Mouse (Mus musculus) brain, adult 2 months (tissue): ENCODE measurements around the gene Sec13.

Experiments
- DNase-seq: peaks from one replicate; pipeline ENCODE4 v3.0.0; 2011; ENCODE audit warnings: low read depth, low spot score

Gene Sec13

GRCm38 (mm10) chr6:113740236-113741217 lies at the start of gene Sec13:
Gene Sec13 (minus strand): TSS chr6:113740743.
- peak; percentile 96 for DNase-seq

GRCm38 (mm10) chr6:113787459-113787968 lies 47.0 kb upstream of the Sec13 start:
- no peak for DNase-seq

GRCm38 (mm10) chr6:113785658-113786057 lies 45.1 kb upstream of the Sec13 start:
- no peak for DNase-seq

- peak; percentile 83 for DNase-seq
Observed at GRCm38 (mm10) chr6:113778229-113778753, 37.7 kb upstream of the Sec13 start.

- DNase-seq: peak; percentile 74
Observed at GRCm38 (mm10) chr6:113768804-113769203, 28.3 kb upstream of the Sec13 start.

GRCm38 (mm10) chr6:113761644-113762043 lies 21.1 kb upstream of the Sec13 start:
- peak; percentile 91 for DNase-seq

GRCm38 (mm10) chr6:113749119-113749685 lies 8.7 kb upstream of the Sec13 start:
- no peak for DNase-seq

- no peak for DNase-seq
Observed at GRCm38 (mm10) chr6:113748351-113748750, 7.8 kb upstream of the Sec13 start.

- peak; percentile 64 for DNase-seq
Observed at GRCm38 (mm10) chr6:113747284-113747683, 6.7 kb upstream of the Sec13 start.

- DNase-seq: no peak
Observed at GRCm38 (mm10) chr6:113745117-113745516, 4.6 kb upstream of the Sec13 start.

GRCm38 (mm10) chr6:113743111-113743510 lies 2.6 kb upstream of the Sec13 start:
- peak; percentile 59 for DNase-seq

GRCm38 (mm10) chr6:113742321-113742720 lies 1.8 kb upstream of the Sec13 start:
- DNase-seq: peak; percentile 77

- DNase-seq: peak; percentile 51
Observed at GRCm38 (mm10) chr6:113741425-113741824, 882 bp upstream of the Sec13 start.

GRCm38 (mm10) chr6:113737318-113738046 lies 3.1 kb downstream of the Sec13 start:
- no peak for DNase-seq

- no peak for DNase-seq
Observed at GRCm38 (mm10) chr6:113731296-113731695, 9.2 kb downstream of the Sec13 start.

GRCm38 (mm10) chr6:113728181-113728580 lies 12.4 kb downstream of the Sec13 start:
- no peak for DNase-seq

- DNase-seq: no peak
Observed at GRCm38 (mm10) chr6:113721061-113721460, 19.5 kb downstream of the Sec13 start.

GRCm38 (mm10) chr6:113719878-113720277 lies 20.7 kb downstream of the Sec13 start, which contains the start of gene Ghrl:
Gene Ghrl (minus strand): TSS chr6:113719880.
- DNase-seq: no peak

GRCm38 (mm10) chr6:113717541-113717940 lies 23.0 kb downstream of the Sec13 start:
- peak; percentile 75 for DNase-seq

GRCm38 (mm10) chr6:113714797-113715196 lies 25.7 kb downstream of the Sec13 start:
- DNase-seq: no peak

- peak; percentile 52 for DNase-seq
Observed at GRCm38 (mm10) chr6:113714276-113714675, 26.3 kb downstream of the Sec13 start.
